Mouse (Mus musculus) myocyte (in vitro differentiated cells): Measurements from ENCODE around the gene Cd8a. TPM values are rescaled to one million over a fixed set of nuclear protein-coding genes. Genes with fewer than 3 reads are reported as not detected.

Experiments used
- H3K27me3 ChIP-seq: one replicate; pipeline ENCODE4 v1.6.1; 2011; ENCODE audit not compliant: control insufficient read depth, insufficient read depth, insufficient read length
- H3K36me3 ChIP-seq: one replicate; pipeline ENCODE4 v1.6.1; 2011; ENCODE audit not compliant: control insufficient read depth, insufficient read depth
- H3K4me2 ChIP-seq: one replicate; pipeline ENCODE4 v1.6.1; 2011; ENCODE audit warnings: low read depth, control low read depth
- H3K4me3 ChIP-seq: one replicate; pipeline ENCODE4 v1.5.1; 2011; ENCODE audit warnings: mild to moderate bottlenecking, control low read depth, moderate library complexity
- H3K79me2 ChIP-seq: one replicate; pipeline ENCODE4 v1.6.1; 2011; ENCODE audit not compliant: control insufficient read depth, insufficient read depth
- H3ac ChIP-seq: one replicate; pipeline ENCODE4 v1.6.1; 2011; ENCODE audit not compliant: control insufficient read depth, insufficient read length
- CEBPB ChIP-seq: IDR thresholded peaks from 2 replicates; pipeline ENCODE4 v1.6.1; 2011; ENCODE audit warnings: mild to moderate bottlenecking, moderate library complexity; ENCODE audit not compliant: poor library complexity, insufficient read depth, severe bottlenecking
- E2F4 ChIP-seq: IDR thresholded peaks from one replicate; pipeline ENCODE4 v1.6.1; 2011; ENCODE audit warnings: mild to moderate bottlenecking, control low read depth, moderate library complexity; ENCODE audit not compliant: insufficient read depth
- MAX ChIP-seq: IDR thresholded peaks from one replicate; pipeline ENCODE4 v1.6.1; 2011; ENCODE audit warnings: low read depth, mild to moderate bottlenecking, control low read depth
- MYOD1 ChIP-seq, 3 experiments: IDR thresholded peaks; one replicate each; pipeline ENCODE4 v1.6.1; 2011; ENCODE audit warnings: control low read depth in 2 of 3, low read depth in 2 of 3, mild to moderate bottlenecking in 2 of 3, moderate library complexity in 1 of 3; ENCODE audit not compliant: insufficient read length in 2 of 3, control insufficient read depth in 1 of 3
- MYOG ChIP-seq, 3 experiments: IDR thresholded peaks; one replicate each; pipeline ENCODE4 v1.6.1; 2011; ENCODE audit warnings: control low read depth in 2 of 3, low read depth in 2 of 3, mild to moderate bottlenecking in 2 of 3; ENCODE audit not compliant: insufficient read length in 2 of 3, control insufficient read depth in 1 of 3, insufficient read depth in 1 of 3
- POLR2A ChIP-seq: IDR thresholded peaks from one replicate; pipeline ENCODE4 v1.6.1; 2011; ENCODE audit warnings: low read depth, mild to moderate bottlenecking, control low read depth, moderate library complexity; ENCODE audit not compliant: insufficient read length
- POLR2AphosphoS2 ChIP-seq: IDR thresholded peaks from one replicate; pipeline ENCODE4 v1.6.1; 2011; ENCODE audit warnings: low read depth, control low read depth; ENCODE audit not compliant: insufficient read length
- REST ChIP-seq: IDR thresholded peaks from one replicate; pipeline ENCODE4 v1.6.1; 2011; ENCODE audit warnings: mild to moderate bottlenecking, control low read depth, moderate library complexity; ENCODE audit not compliant: insufficient read depth, insufficient read length
- SRF ChIP-seq: IDR thresholded peaks from one replicate; pipeline ENCODE4 v1.6.1; 2011; ENCODE audit warnings: low read depth; ENCODE audit not compliant: control insufficient read depth, insufficient read length
- TCF12 ChIP-seq: IDR thresholded peaks from one replicate; pipeline ENCODE4 v1.6.1; 2011; ENCODE audit warnings: mild to moderate bottlenecking, control low read depth; ENCODE audit not compliant: poor library complexity, insufficient read depth, severe bottlenecking
- TCF3 ChIP-seq: IDR thresholded peaks from one replicate; pipeline ENCODE4 v1.6.1; 2011; ENCODE audit warnings: low read depth, control low read depth; ENCODE audit not compliant: insufficient read length
- USF1 ChIP-seq: IDR thresholded peaks from one replicate; pipeline ENCODE4 v1.6.1; 2011; ENCODE audit warnings: low read depth, mild to moderate bottlenecking, control low read depth, moderate library complexity
- polyA plus RNA-seq: library from polyadenylated mRNA; unstranded; fragments of >200 nt; fragmentation: generic; extraction: Trizol; gene quantifications from one replicate; pipeline ENCODE4 v1.2.1, GENCODE M21; 2012; ENCODE audit warnings: missing spikeins

Cd8a gene
- polyA plus RNA-seq, 1 experiment: not detected

GRCm38 (mm10) chr6:71352201-71352600 lies 21.0 kb upstream of the Cd8a start:
- no peak overlapping the region for H3K4me2 ChIP-seq
- TF ChIP-seq MYOD1 (IDR thresholded peaks at IDR 0.05; ENCODE audit: control insufficient read depth in 1 of 3, insufficient read length in 2 of 3, low read depth in 2 of 3) (no peak), POLR2AphosphoS2 (no peak), REST (no peak), TCF12 (no peak), POLR2A (no peak)
- H3K27me3 ChIP-seq: peaks cover 23% of the 10 kb centered on the region
- no peaks in the 10 kb centered on the region for H3K36me3 ChIP-seq
- H3ac ChIP-seq: no peak overlapping the region
- no peak overlapping the region for H3K4me3 ChIP-seq
- H3K79me2 ChIP-seq: no peaks in the 10 kb centered on the region

GRCm38 (mm10) chr6:71352866-71353427 lies 20.3 kb upstream of the Cd8a start:
- no peak overlapping the region for H3K4me3 ChIP-seq
- no peak for TF ChIP-seq SRF
- TF ChIP-seq POLR2A: no peak
- TF ChIP-seq MAX: no peak
- no peak for TF ChIP-seq E2F4
- no peak for TF ChIP-seq MYOG (IDR thresholded peaks at IDR 0.05; ENCODE audit: control insufficient read depth in 1 of 3, insufficient read depth in 1 of 3, insufficient read length in 2 of 3, low read depth in 2 of 3)
- TF ChIP-seq POLR2AphosphoS2: no peak
- no peak for TF ChIP-seq REST
- no peak for TF ChIP-seq TCF3
- no peak for TF ChIP-seq MYOD1 (IDR thresholded peaks at IDR 0.05; ENCODE audit: control insufficient read depth in 1 of 3, insufficient read length in 2 of 3, low read depth in 2 of 3)
- no peak for TF ChIP-seq TCF12
- no peak for TF ChIP-seq USF1
- no peak for TF ChIP-seq CEBPB
- no peaks in the 10 kb centered on the region for H3K36me3 ChIP-seq
- H3K79me2 ChIP-seq: no peaks in the 10 kb centered on the region
- no peak overlapping the region for H3ac ChIP-seq
- H3K27me3 ChIP-seq: peaks cover 23% of the 10 kb centered on the region
- no peak overlapping the region for H3K4me2 ChIP-seq

- Histone ChIP-seq H3K4me2 (no peak overlapping the region), H3ac (no peak overlapping the region), H3K27me3 (peaks cover 23% of the 10 kb centered on the region), H3K4me3 (no peak overlapping the region), H3K79me2 (no peaks in the 10 kb centered on the region), H3K36me3 (no peaks in the 10 kb centered on the region)
- TF ChIP-seq E2F4 (no peak), REST (no peak), MYOD1 (IDR thresholded peaks at IDR 0.05; ENCODE audit: control insufficient read depth in 1 of 3, insufficient read length in 2 of 3, low read depth in 2 of 3) (no peak), POLR2AphosphoS2 (no peak), CEBPB (no peak), MYOG (IDR thresholded peaks at IDR 0.05; ENCODE audit: control insufficient read depth in 1 of 3, insufficient read depth in 1 of 3, insufficient read length in 2 of 3, low read depth in 2 of 3) (no peak), USF1 (no peak), SRF (no peak)
These were observed 19.5 kb upstream of the Cd8a start for GRCm38 (mm10) chr6:71353722-71354121.

- H3K27me3 ChIP-seq: peaks cover 21% of the 10 kb centered on the region
- no peaks in the 10 kb centered on the region for H3K36me3 ChIP-seq
- H3K79me2 ChIP-seq: no peaks in the 10 kb centered on the region
- TF ChIP-seq USF1 (no peak), REST (no peak), MAX (no peak), POLR2AphosphoS2 (no peak), E2F4 (no peak), TCF3 (no peak), MYOG (IDR thresholded peaks at IDR 0.05; ENCODE audit: control insufficient read depth in 1 of 3, insufficient read depth in 1 of 3, insufficient read length in 2 of 3, low read depth in 2 of 3) (no peak), POLR2A (no peak), CEBPB (no peak), SRF (no peak), TCF12 (no peak), MYOD1 (IDR thresholded peaks at IDR 0.05; ENCODE audit: control insufficient read depth in 1 of 3, insufficient read length in 2 of 3, low read depth in 2 of 3) (no peak)
- no peak overlapping the region for H3ac ChIP-seq
- no peak overlapping the region for H3K4me3 ChIP-seq
- no peak overlapping the region for H3K4me2 ChIP-seq
These were observed 15.7 kb upstream of the Cd8a start for GRCm38 (mm10) chr6:71357493-71357892.

GRCm38 (mm10) chr6:71360221-71360620 lies 13.0 kb upstream of the Cd8a start:
- no peak overlapping the region for H3K4me3 ChIP-seq
- H3K27me3 ChIP-seq: peaks cover 4% of the 10 kb centered on the region
- no peaks in the 10 kb centered on the region for H3K36me3 ChIP-seq
- no peaks in the 10 kb centered on the region for H3K79me2 ChIP-seq
- no peak for TF ChIP-seq TCF3
- no peak for TF ChIP-seq MYOG (IDR thresholded peaks at IDR 0.05; ENCODE audit: control insufficient read depth in 1 of 3, insufficient read depth in 1 of 3, insufficient read length in 2 of 3, low read depth in 2 of 3)
- TF ChIP-seq MYOD1 (IDR thresholded peaks at IDR 0.05; ENCODE audit: control insufficient read depth in 1 of 3, insufficient read length in 2 of 3, low read depth in 2 of 3): no peak
- TF ChIP-seq CEBPB: no peak
- no peak for TF ChIP-seq POLR2AphosphoS2
- no peak for TF ChIP-seq USF1
- TF ChIP-seq MAX: no peak
- TF ChIP-seq TCF12: no peak
- TF ChIP-seq SRF: no peak
- no peak for TF ChIP-seq POLR2A
- TF ChIP-seq E2F4: no peak
- TF ChIP-seq REST: no peak
- no peak overlapping the region for H3K4me2 ChIP-seq
- H3ac ChIP-seq: no peak overlapping the region
